Mouse (Mus musculus) heart, embryonic 10.5 days (tissue): ENCODE results near the gene Kank1. TPM values are rescaled to one million over a fixed set of nuclear protein-coding genes. Genes with fewer than 3 reads are reported as not detected.

ENCODE experiments used
- DNase-seq: peaks from one replicate; pipeline ENCODE4 v3.0.0-alpha.2; 2017; ENCODE audit warnings: low spot score
- H3K27ac ChIP-seq: fragments of 300-500 bp; sonication (generic); 2 replicates; pipeline ENCODE4 v1.5.1; 2016; ENCODE audit warnings: mild to moderate bottlenecking
- H3K27me3 ChIP-seq: fragments of 300-500 bp; sonication (generic); 2 replicates; pipeline ENCODE4 v1.6.1; 2016; ENCODE audit warnings: mild to moderate bottlenecking; ENCODE audit not compliant: poor library complexity, insufficient read depth, severe bottlenecking
- H3K36me3 ChIP-seq: fragments of 300-500 bp; sonication (generic); 2 replicates; pipeline ENCODE4 v1.6.1; 2016; ENCODE audit warnings: mild to moderate bottlenecking, moderate library complexity
- H3K4me1 ChIP-seq: fragments of 300-500 bp; sonication (generic); 2 replicates; pipeline ENCODE4 v1.6.1; 2016; ENCODE audit warnings: mild to moderate bottlenecking
- H3K4me3 ChIP-seq: fragments of 300-500 bp; sonication (generic); 2 replicates; pipeline ENCODE4 v1.5.1; 2016; ENCODE audit warnings: mild to moderate bottlenecking, moderate library complexity
- H3K9me3 ChIP-seq: fragments of 300-500 bp; sonication (generic); 2 replicates; pipeline ENCODE4 v1.6.1; 2016; ENCODE audit warnings: mild to moderate bottlenecking, moderate library complexity
- WGBS: fragments of 180-500 bp; shearing (Covaris S2); methylation state at CpG from one replicate; pipeline ENCODE4 v1.1.7; 2016; 5-methylcytosine and 5-hydroxymethylcytosine counted together
- polyA plus RNA-seq: library from polyadenylated mRNA; unstranded; fragments of >200 nt; fragmentation: Nextera tagmentation; extraction: Ambion mirVana; gene quantifications from 2 replicates; pipeline ENCODE4 v1.2.1, GENCODE M21; 2016

Gene Kank1
- polyA plus RNA-seq, 1 experiment from 2014 or later: 49.2 TPM

- DNase-seq: no peak
- Histone ChIP-seq H3K27me3 (peaks cover 5% of the 10 kb centered on the region; the same call in 1 of the 2 replicates), H3K4me3 (no peak overlapping the region), H3K9me3 (no peaks in the 10 kb centered on the region), H3K36me3 (no peaks in the 10 kb centered on the region), H3K27ac (no peak overlapping the region), H3K4me1 (peaks cover 18% of the 10 kb centered on the region)
- 76% methylated on average over 4 of the region's 4 CpGs for WGBS
Measured at GRCm38 (mm10) chr19:25230975-25231334, 5.8 kb upstream of the Kank1 start.

GRCm38 (mm10) chr19:25232032-25232431 is 4.7 kb upstream of the Kank1 start:
- no peak for DNase-seq
- Histone ChIP-seq H3K9me3 (no peaks in the 10 kb centered on the region), H3K27me3 (peaks cover 9% of the 10 kb centered on the region; the same call in 1 of the 2 replicates), H3K4me1 (peaks cover 22% of the 10 kb centered on the region), H3K36me3 (no peaks in the 10 kb centered on the region), H3K4me3 (no peak overlapping the region), H3K27ac (no peak overlapping the region)
- 63% methylated on average over 10 of the region's 10 CpGs for WGBS

- under 1% methylated on average over 35 of the region's 35 CpGs for WGBS
- no peaks in the 10 kb centered on the region for H3K9me3 ChIP-seq
- H3K27me3 ChIP-seq: peaks cover 9% of the 10 kb centered on the region; the same call in 1 of the 2 replicates
- H3K36me3 ChIP-seq: no peaks in the 10 kb centered on the region
- H3K4me3 ChIP-seq: peak overlapping the region; percentile 69
- H3K27ac ChIP-seq: peak overlapping the region; percentile 86
- peaks cover 31% of the 10 kb centered on the region for H3K4me1 ChIP-seq
- DNase-seq: peak; percentile 87
Measured at GRCm38 (mm10) chr19:25237492-25238040, 791 bp downstream of the Kank1 start.

GRCm38 (mm10) chr19:25238121-25238520 is 1.3 kb downstream of the Kank1 start:
- Histone ChIP-seq H3K4me3 (peak overlapping the region; percentile 69), H3K4me1 (peaks cover 36% of the 10 kb centered on the region), H3K27me3 (peaks cover 9% of the 10 kb centered on the region; the same call in 1 of the 2 replicates), H3K27ac (no peak overlapping the region), H3K9me3 (no peaks in the 10 kb centered on the region), H3K36me3 (no peaks in the 10 kb centered on the region)
- no peak for DNase-seq
- WGBS: 3% methylated on average over 13 of the region's 13 CpGs

- H3K27ac ChIP-seq: no peak overlapping the region
- no peak for DNase-seq
- 78% methylated on average over 4 of the region's 4 CpGs for WGBS
- H3K27me3 ChIP-seq: no peaks in the 10 kb centered on the region
- peaks cover 57% of the 10 kb centered on the region for H3K4me1 ChIP-seq
- H3K36me3 ChIP-seq: no peaks in the 10 kb centered on the region
- no peak overlapping the region for H3K4me3 ChIP-seq
- H3K9me3 ChIP-seq: no peaks in the 10 kb centered on the region
Measured at GRCm38 (mm10) chr19:25243566-25243965, 6.8 kb downstream of the Kank1 start.

GRCm38 (mm10) chr19:25246062-25246461 is 9.3 kb downstream of the Kank1 start:
- Histone ChIP-seq H3K4me3 (no peak overlapping the region), H3K4me1 (peaks cover 55% of the 10 kb centered on the region), H3K27ac (no peak overlapping the region), H3K9me3 (no peaks in the 10 kb centered on the region), H3K27me3 (no peaks in the 10 kb centered on the region), H3K36me3 (no peaks in the 10 kb centered on the region)
- WGBS: 90% methylated on average over 8 of the region's 8 CpGs
- no peak for DNase-seq

- no peaks in the 10 kb centered on the region for H3K9me3 ChIP-seq
- no peak for DNase-seq
- H3K27ac ChIP-seq: no peak overlapping the region
- peaks cover 48% of the 10 kb centered on the region for H3K4me1 ChIP-seq
- 78% methylated on average over 14 of the region's 14 CpGs for WGBS
- H3K36me3 ChIP-seq: no peaks in the 10 kb centered on the region
- no peak overlapping the region for H3K4me3 ChIP-seq
- H3K27me3 ChIP-seq: no peaks in the 10 kb centered on the region
Measured at GRCm38 (mm10) chr19:25247858-25248552, 11.2 kb downstream of the Kank1 start.

- Histone ChIP-seq H3K4me1 (peaks cover 48% of the 10 kb centered on the region), H3K4me3 (no peak overlapping the region), H3K27ac (no peak overlapping the region), H3K36me3 (no peaks in the 10 kb centered on the region), H3K9me3 (no peaks in the 10 kb centered on the region), H3K27me3 (no peaks in the 10 kb centered on the region)
- no peak for DNase-seq
- 85% methylated on average over 13 of the region's 13 CpGs for WGBS
Measured at GRCm38 (mm10) chr19:25249230-25249629, 12.5 kb downstream of the Kank1 start.

GRCm38 (mm10) chr19:25251610-25252140 is 14.9 kb downstream of the Kank1 start:
- 80% methylated on average over 3 of the region's 3 CpGs for WGBS
- no peak overlapping the region; the same call in 1 of the 2 replicates for H3K27ac ChIP-seq
- peaks cover 39% of the 10 kb centered on the region for H3K4me1 ChIP-seq

GRCm38 (mm10) chr19:25253198-25253597 is 16.4 kb downstream of the Kank1 start:
- H3K9me3 ChIP-seq: no peaks in the 10 kb centered on the region
- no peak overlapping the region for H3K4me3 ChIP-seq
- H3K27ac ChIP-seq: peak overlapping the region; percentile 73
- no peaks in the 10 kb centered on the region for H3K36me3 ChIP-seq
- no peak for DNase-seq
- H3K27me3 ChIP-seq: no peaks in the 10 kb centered on the region
- 67% methylated on average over 6 of the region's 6 CpGs for WGBS
- H3K4me1 ChIP-seq: peaks cover 27% of the 10 kb centered on the region

More at GRCm38 (mm10) chr19:25251610-25252140, 14.9 kb downstream of the Kank1 start:
- Histone ChIP-seq H3K9me3 (no peaks in the 10 kb centered on the region), H3K36me3 (no peaks in the 10 kb centered on the region), H3K4me3 (no peak overlapping the region), H3K27me3 (no peaks in the 10 kb centered on the region)
- DNase-seq: no peak

GRCm38 (mm10) chr19:25253628-25254027 is 16.9 kb downstream of the Kank1 start:
- DNase-seq: no peak
- no peaks in the 10 kb centered on the region for H3K36me3 ChIP-seq
- H3K27me3 ChIP-seq: no peaks in the 10 kb centered on the region
- H3K9me3 ChIP-seq: no peaks in the 10 kb centered on the region
- H3K4me3 ChIP-seq: no peak overlapping the region
- peak overlapping the region; percentile 73; the same call in 1 of the 2 replicates for H3K27ac ChIP-seq
- 80% methylated on average over 3 of the region's 3 CpGs for WGBS
- H3K4me1 ChIP-seq: peaks cover 30% of the 10 kb centered on the region

GRCm38 (mm10) chr19:25258321-25258720 is 21.5 kb downstream of the Kank1 start:
- H3K9me3 ChIP-seq: no peaks in the 10 kb centered on the region
- no peaks in the 10 kb centered on the region for H3K36me3 ChIP-seq
- no peaks in the 10 kb centered on the region for H3K27me3 ChIP-seq
- 75% methylated on average over 6 of the region's 6 CpGs for WGBS
- no peak overlapping the region for H3K27ac ChIP-seq
- H3K4me1 ChIP-seq: peaks cover 20% of the 10 kb centered on the region
- no peak overlapping the region for H3K4me3 ChIP-seq
- no peak for DNase-seq

GRCm38 (mm10) chr19:25266181-25266580 is 29.4 kb downstream of the Kank1 start:
- H3K36me3 ChIP-seq: no peaks in the 10 kb centered on the region
- H3K4me3 ChIP-seq: no peak overlapping the region
- WGBS: 46% methylated on average over 9 of the region's 9 CpGs
- peaks cover 26% of the 10 kb centered on the region for H3K4me1 ChIP-seq
- H3K27ac ChIP-seq: no peak overlapping the region
- no peaks in the 10 kb centered on the region for H3K9me3 ChIP-seq
- H3K27me3 ChIP-seq: no peaks in the 10 kb centered on the region
- DNase-seq: no peak
